Mouse (Mus musculus): ENCODE results near the gene Mgat5b.

The Mgat5b gene

DNA sequence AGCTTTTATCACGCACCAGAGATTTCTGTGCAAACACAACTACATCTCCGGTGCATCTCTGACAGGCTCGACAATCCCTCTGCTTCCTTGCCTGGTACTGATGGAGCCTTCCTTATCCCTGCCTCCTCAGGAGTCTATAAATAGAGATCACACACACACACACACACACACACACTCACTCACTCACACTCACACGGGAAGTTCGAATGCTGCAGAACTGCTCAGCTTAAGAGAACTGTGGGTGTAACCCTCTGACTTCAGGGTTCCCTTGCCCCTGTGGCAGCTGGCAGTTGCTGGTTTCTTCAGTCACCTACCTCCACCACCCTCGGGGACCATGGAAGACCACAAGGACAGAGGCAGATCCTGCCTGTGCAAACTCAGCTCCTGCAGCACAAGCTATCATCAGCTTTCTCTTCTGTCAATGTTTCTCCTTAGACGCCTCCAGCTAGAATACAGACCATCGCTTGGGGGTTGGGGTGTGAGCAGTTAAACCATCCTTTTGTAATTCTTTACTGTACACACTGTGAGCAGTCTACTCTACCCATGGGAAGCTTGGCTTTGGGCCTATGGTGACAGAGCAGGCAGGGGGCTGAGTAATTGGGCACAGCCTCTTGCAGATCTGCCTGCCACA, 111.9 kb downstream of the Mgat5b start:
- CTCF ChIA-PET, result interaction anchor here (0.6 kb wide), 1 partner anchor 12 kb away, joined by 9 read pairs; no protein-coding TSS in a partner anchor

DNA sequence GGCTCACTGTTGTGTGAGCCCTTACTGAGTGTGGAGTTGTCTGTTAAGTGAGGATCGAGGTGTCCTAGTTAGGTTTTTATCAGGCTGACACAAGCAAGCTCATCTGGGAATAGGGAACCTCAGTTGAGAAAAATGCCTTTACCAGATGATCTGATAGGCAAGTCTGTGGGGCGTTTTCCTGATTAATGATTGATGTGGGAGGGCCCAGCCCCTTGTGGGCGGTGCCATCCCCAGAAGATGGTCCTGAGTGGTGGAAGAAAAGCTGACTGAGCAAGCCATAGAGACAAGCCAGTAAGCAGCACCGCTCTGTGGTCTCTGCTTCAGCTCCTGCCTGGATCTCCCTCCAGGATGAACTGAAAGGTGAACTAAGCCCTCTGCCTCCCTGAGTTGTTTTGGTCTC, 112.6 kb downstream of the Mgat5b start:
- CTCF ChIA-PET, result no interaction called here

DNA sequence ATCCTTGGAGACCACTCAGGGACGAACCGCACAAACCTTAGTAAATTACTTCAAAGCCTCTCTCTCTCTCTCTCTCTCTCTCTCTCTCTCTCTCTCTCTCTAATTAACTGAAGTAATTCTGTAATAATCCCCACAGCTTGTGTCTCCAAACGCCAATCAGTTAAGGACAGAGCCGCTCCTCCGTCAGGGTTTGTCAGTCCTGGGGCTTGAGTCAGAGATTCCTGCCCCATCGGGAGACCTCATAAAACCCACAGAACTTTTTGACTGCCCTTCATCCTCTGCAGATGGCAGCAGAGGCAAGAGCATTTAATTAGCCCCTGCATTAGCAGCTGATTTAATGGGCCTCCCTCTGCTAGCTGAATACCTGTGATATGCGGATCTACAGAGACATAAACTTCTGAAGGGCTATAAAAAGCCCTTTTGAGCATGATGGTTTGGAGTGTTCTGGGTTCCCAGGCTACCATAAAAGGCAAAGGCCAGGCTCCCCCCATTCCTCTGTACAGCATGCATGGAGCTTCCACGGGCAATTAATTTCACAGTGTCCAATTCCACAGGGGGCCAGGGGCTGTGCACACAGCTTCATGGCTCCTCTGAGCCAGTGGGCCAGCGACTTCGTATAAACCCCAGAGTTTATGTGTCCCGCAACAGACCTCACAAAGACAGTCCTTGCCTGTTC, 117.1 kb downstream of the Mgat5b start:
- CTCF ChIA-PET, result no interaction called here
